Mouse (Mus musculus): ENCODE measurements around the gene Stk39. TPM values are rescaled to one million over a fixed set of nuclear protein-coding genes. Genes with fewer than 3 reads are reported as not detected.
"Not testable (repeated sequence)": the region's sequence is repeated elsewhere in the genome, so short reads cannot be mapped to it uniquely, and the experiment has no call there.

Gene Stk39
- polyA plus RNA-seq, 1 experiment = 14.5 TPM

- DNase-seq (ENCODE audit: low read depth) = not testable (repeated sequence)
Measured at GRCm38 (mm10) chr2:68239415-68239814, 232.7 kb downstream of the Stk39 start.

- no peak for DNase-seq (ENCODE audit: low read depth)
Measured at GRCm38 (mm10) chr2:68232929-68233328, 239.1 kb downstream of the Stk39 start.

GRCm38 (mm10) chr2:68229872-68230271 is 242.2 kb downstream of the Stk39 start:
- DNase-seq (ENCODE audit: low read depth) = no peak

GRCm38 (mm10) chr2:68229081-68229480 is 243.0 kb downstream of the Stk39 start:
- DNase-seq (ENCODE audit: low read depth) = no peak

GRCm38 (mm10) chr2:68222227-68222873 is 249.7 kb downstream of the Stk39 start:
- no peak for DNase-seq (ENCODE audit: low read depth)

- no peak for DNase-seq (ENCODE audit: low read depth)
Measured at GRCm38 (mm10) chr2:68221226-68221625, 250.8 kb downstream of the Stk39 start.

DNA sequence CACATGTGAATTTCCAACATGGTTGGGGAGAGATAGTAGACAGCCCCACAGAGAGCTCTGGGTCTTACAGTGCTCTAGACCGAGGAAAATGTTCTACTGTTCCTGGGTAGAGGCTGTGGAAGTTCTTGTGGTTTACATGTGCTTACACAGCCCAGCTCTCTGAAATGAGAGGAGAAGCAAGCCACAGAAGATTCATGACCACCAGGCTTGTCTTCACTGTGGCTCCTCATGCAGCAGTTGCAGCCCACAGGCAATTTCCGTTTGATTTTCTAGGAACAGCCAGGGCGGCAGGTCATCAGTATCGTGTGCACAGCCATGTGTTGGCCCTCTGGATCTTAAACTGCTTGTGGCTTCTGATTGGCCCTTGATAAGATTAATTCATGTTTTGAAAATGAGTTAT is 252.2 kb downstream of the Stk39 start:
- no peak for DNase-seq (ENCODE audit: low read depth)

GRCm38 (mm10) chr2:68215176-68215575 is 256.9 kb downstream of the Stk39 start:
- no peak for DNase-seq (ENCODE audit: low read depth)

DNA sequence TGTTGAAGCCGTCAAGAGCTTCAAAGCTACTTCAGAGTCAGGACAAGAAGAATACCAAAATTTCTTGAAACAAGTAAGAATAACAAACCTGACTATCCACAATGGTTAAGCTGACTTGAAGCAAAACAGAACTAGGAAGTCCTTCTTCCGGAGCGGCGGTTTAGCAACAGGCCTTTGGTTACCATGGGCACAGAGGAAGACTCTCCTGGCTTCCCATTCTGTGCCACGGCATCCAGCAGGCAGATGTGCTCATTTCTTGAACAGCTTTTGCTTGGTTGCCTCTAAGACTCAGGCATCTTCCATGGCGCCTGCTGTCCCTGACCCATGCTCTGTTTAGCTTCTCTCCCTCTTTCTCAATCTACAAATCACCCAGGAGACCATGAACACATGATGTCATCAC is 257.7 kb downstream of the Stk39 start:
- no peak for DNase-seq (ENCODE audit: low read depth)

DNA sequence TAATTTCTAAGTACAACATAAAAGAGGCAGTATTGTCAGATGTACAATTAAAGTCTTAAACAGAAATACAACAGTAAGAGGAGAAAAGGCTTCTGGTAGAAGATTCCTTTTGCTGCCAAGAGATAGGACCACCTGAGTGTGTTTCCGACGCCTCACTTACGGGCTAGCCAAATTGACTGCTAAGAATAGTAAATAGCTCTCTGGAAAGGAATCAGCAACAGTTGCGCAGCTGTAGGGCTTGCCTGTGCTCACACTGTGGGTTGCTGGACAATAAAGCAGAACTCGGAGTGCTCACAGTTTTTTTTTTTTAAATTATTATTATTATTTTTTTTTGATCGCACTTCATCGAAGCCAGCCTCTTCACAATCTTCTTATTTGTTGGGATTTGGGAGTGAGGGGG is 260.6 kb downstream of the Stk39 start:
- DNase-seq (ENCODE audit: low read depth) = no peak

DNA sequence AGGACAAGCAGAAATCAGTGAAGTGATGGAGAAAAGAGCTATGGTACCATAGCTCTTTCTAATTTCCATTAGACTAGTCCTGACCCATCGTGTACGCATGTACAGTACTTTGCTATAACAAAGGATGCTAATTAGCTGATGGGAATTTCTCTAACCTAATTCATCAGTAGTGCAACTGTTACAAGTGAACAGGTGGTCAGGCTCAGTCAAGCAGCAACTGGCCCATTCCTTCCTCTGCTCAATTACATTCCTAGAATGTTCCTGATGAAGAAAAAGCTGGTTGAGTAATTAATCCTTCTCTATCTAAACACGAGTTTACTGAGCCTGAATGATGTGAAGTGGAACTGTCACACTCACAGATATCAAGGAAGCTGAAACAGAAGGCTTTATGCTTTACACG is 275.8 kb downstream of the Stk39 start:
- DNase-seq (ENCODE audit: low read depth) = no peak

DNA sequence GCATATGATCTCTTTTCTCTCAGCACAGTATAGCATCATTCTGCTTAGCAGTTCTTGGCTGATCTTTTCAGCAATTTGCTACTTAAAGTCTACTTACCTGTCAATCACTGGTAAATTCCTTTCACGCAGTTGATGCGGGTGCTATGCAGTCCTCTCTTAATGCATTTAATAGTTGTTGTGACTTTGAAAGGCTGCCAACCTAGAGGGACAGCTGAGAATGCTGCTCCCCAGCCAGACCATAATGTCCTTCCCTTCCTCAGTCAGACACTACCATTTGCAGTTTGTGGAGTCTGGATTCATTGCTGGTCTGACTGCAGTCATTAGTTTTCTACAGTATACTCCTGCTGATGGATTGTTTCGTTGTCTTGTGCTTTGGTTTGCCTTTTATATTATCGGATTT is 277.6 kb downstream of the Stk39 start:
- no peak for DNase-seq (ENCODE audit: low read depth)

DNA sequence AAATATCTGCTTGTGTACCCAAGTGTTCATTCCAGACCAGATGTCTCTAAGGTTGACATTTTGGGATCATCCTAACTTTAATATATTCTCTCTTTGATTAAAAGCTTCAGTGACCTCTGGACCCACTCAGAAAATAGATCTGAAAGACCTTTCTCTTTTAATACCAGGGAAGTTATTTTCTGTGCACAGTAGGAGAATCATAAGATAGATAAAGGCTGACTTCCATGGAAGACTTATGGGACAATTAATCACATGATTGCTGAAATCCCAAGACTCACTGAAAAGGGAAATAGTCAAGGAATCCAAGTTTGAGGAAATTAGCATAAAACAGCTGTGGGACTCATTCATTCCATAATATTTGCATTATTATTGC is 278.6 kb downstream of the Stk39 start:
- no peak for DNase-seq (ENCODE audit: low read depth)

DNA sequence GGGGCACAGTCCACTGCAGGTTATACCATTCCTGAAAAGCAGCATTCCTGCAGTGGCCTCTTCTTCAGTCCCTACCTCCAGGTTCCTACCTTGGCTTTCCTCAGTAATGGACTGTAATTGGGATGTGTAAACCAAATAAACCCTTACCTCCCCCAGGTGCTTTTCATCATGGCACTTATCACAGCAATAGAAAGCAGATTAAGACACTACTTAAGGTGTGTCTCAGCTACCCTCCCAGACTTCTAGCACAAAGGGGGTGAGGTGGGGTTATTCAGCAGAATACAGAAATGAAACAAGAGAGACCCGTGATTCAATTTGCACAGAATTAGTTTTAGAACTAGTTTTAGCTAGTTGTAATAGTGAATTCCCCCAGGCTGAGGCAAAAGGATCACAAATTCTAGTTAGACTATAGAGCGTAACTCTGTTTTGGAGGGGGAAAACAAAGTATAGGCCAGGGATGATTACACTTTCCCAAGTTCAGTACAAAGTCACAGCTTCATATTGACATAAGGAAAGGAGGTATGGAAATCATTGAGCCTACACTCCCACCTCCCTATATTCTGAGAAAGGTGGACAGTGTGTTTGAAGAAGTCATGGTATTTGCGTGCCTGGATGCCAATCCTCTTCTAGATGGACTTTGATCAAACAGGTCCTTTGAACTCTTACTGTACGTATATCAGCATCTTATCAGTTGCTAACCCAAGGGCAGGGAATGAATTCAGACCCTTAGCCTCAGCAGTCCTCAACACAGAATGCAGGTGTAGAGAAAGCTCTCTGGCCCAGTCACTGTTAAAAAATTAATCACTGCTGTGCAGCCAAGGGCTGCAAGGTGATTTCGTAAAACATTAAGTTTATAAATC is 279.2 kb downstream of the Stk39 start:
- DNase-seq (ENCODE audit: low read depth) = no peak

DNA sequence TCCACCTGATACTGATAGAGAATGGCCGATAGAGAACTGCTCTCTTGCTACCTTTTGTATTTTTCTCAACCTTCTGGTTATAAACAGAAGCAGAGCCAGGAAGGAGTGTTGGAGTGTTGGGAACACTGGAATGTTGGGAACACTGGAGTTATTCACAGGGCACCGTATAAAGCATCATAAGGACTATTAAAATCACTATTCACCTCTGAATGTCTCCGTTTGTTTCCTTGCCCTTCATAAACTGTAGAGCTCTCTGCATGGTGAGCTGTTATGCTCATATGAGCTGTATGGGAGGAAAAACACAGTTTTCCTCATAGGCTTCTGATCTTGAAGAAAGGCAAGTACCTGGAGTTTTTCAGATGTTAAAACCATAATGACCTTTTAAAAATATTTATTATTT is 295.6 kb downstream of the Stk39 start:
- DNase-seq (ENCODE audit: low read depth) = no peak

GRCm38 (mm10) chr2:68171306-68171705 is 300.8 kb downstream of the Stk39 start:
- DNase-seq (ENCODE audit: low read depth) = no peak

DNA sequence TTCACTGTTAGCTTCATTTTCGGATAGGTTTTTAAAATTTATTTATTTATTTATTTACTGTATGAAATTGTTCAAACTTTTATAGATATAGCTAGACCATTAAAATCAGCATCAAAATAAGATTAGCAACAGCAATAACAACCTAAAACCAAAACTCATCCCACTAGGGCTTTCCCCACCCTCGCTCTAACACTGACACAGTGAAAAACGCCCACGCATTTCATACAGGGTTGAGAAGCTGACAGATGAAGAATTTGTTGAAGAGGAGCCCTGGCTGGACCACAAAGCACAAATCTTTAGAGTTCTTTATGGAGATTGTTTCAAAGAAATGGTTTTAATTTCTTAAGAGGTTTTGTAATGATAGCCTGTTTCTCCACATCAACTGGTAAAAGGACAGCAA is 310.1 kb downstream of the Stk39 start:
- DNase-seq (ENCODE audit: low read depth) = no peak

GRCm38 (mm10) chr2:68160566-68160965 is 311.5 kb downstream of the Stk39 start:
- no peak for DNase-seq (ENCODE audit: low read depth)

Other genes with a start within 250 kb of the Stk39 start
- 0.27 TPM in 1 of 2 replicates, not detected in the other for gene 4933409G03Rik, start 110.1 kb upstream of the Stk39 start, polyA plus RNA-seq (2012; rRNA removed)
- gene 4932414N04Rik, start 184.2 kb upstream of the Stk39 start, polyA plus RNA-seq (2012; rRNA removed) = 0.05 and 0.06 TPM in 2 replicates

All from gonadal fat pad, adult 2 months (tissue).